ENCODE assay signal across 8 mouse cellular contexts in genomic region chr1:62717552-62718236, GRCm38 (mm10). TPM values are rescaled to one million over a fixed set of nuclear protein-coding genes. Genes with fewer than 3 reads are reported as not detected.
DNase-seq lines count a peak whose midpoint lies in the region; ATAC-seq and TF ChIP-seq lines count a peak whose summit lies in the region.

No protein-coding gene starts in this region.

- peak; percentile 42 for DNase-seq in forebrain, embryonic 10.5 days (ENCODE audit: extremely low spot score, low spot score)
- no peak for DNase-seq in forebrain, embryonic 11.5 days (ENCODE audit: low spot score)
- no peak for DNase-seq in gastrocnemius, postnatal 10 days
- no peak for DNase-seq in heart, postnatal 4 days

- no peak overlapping the region for H3K4me2 ChIP-seq in forebrain, embryonic 11.5 days (ENCODE audit: low read depth, low read length, severe bottlenecking)
- H3K4me2 ChIP-seq in forebrain, embryonic 15.5 days (replicated peaks), result peak overlapping the region; percentile 22; the same call in 1 of the 2 replicates
- H3K4me2 ChIP-seq in limb, embryonic 13.5 days (replicated peaks), result peak overlapping the region; percentile 34; the same call in 1 of the 2 replicates

- no peak overlapping the region for H3K9ac ChIP-seq in forebrain, embryonic 11.5 days (ENCODE audit: low read length)
- no peak overlapping the region for H3K9ac ChIP-seq in ES-Bruce4 (ENCODE audit: low read depth, poor library complexity, severe bottlenecking)
- peak overlapping the region; percentile 8; the same call in 1 of the 2 replicates for H3K9ac ChIP-seq in forebrain, embryonic 15.5 days (replicated peaks)
- H3K9ac ChIP-seq in limb, embryonic 13.5 days, result no peak overlapping the region

- 45% methylated on average over 13 of the region's 13 CpGs for WGBS in forebrain, embryonic 10.5 days
- 42% methylated on average over 13 of the region's 13 CpGs for WGBS in forebrain, embryonic 11.5 days
- 40% methylated on average over 13 of the region's 13 CpGs for WGBS in forebrain, embryonic 15.5 days
- WGBS in limb, embryonic 13.5 days, result 53% methylated on average over 13 of the region's 13 CpGs

- H3K27me3 ChIP-seq in forebrain, embryonic 10.5 days (ENCODE audit: poor library complexity, severe bottlenecking), result peaks cover 49% of the 10 kb centered on the region
- H3K27me3 ChIP-seq in forebrain, embryonic 11.5 days (ENCODE audit: control insufficient read depth, insufficient read depth, low read length), result no peaks in the 10 kb centered on the region; the same call in 1 of the 2 replicates
- no peaks in the 10 kb centered on the region for H3K27me3 ChIP-seq in ES-Bruce4 (ENCODE audit: control insufficient read depth, insufficient read depth, low read length, poor library complexity, severe bottlenecking)
- H3K27me3 ChIP-seq in forebrain, embryonic 15.5 days, result no peaks in the 10 kb centered on the region
- no peaks in the 10 kb centered on the region for H3K27me3 ChIP-seq in limb, embryonic 13.5 days

- H3K4me1 ChIP-seq in forebrain, embryonic 10.5 days, result peaks cover 54% of the 10 kb centered on the region
- H3K4me1 ChIP-seq in forebrain, embryonic 11.5 days (replicated peaks; ENCODE audit: control insufficient read depth, insufficient read depth, low read length), result peaks cover 13% of the 10 kb centered on the region
- peaks cover 4% of the 10 kb centered on the region for H3K4me1 ChIP-seq in ES-Bruce4 (ENCODE audit: control insufficient read depth, insufficient read depth, low read length)
- H3K4me1 ChIP-seq in forebrain, embryonic 15.5 days, result peaks cover 24% of the 10 kb centered on the region
- peaks cover 64% of the 10 kb centered on the region for H3K4me1 ChIP-seq in limb, embryonic 13.5 days

- no peak overlapping the region for H3K4me3 ChIP-seq in forebrain, embryonic 10.5 days
- H3K4me3 ChIP-seq in forebrain, embryonic 11.5 days (ENCODE audit: low read depth, low read length), result no peak overlapping the region
- no peak overlapping the region for H3K4me3 ChIP-seq in ES-Bruce4 (ENCODE audit: low read depth, low read length)
- no peak overlapping the region for H3K4me3 ChIP-seq in forebrain, embryonic 15.5 days
- H3K4me3 ChIP-seq in limb, embryonic 13.5 days, result no peak overlapping the region

- TF ChIP-seq POLR2A in ES-Bruce4 (IDR thresholded peaks at IDR 0.05; ENCODE audit: insufficient read depth, low read length), result no peak

- peaks cover 3% of the 10 kb centered on the region; the same call in 1 of the 2 replicates for H3K36me3 ChIP-seq in forebrain, embryonic 10.5 days (replicated peaks)
- no peaks in the 10 kb centered on the region for H3K36me3 ChIP-seq in forebrain, embryonic 11.5 days (ENCODE audit: control insufficient read depth, insufficient read depth, low read length)
- H3K36me3 ChIP-seq in ES-Bruce4 (ENCODE audit: control insufficient read depth, insufficient read depth, low read length, poor library complexity, severe bottlenecking), result no peaks in the 10 kb centered on the region
- no peaks in the 10 kb centered on the region for H3K36me3 ChIP-seq in forebrain, embryonic 15.5 days
- peaks cover 30% of the 10 kb centered on the region for H3K36me3 ChIP-seq in limb, embryonic 13.5 days

- TF ChIP-seq CTCF in ES-Bruce4 (IDR thresholded peaks at IDR 0.05; ENCODE audit: low read depth, low read length), result peak; percentile 55

- H3K27ac ChIP-seq in forebrain, embryonic 10.5 days, result peak overlapping the region; percentile 62; the same call in 1 of the 2 replicates
- no peak overlapping the region for H3K27ac ChIP-seq in forebrain, embryonic 11.5 days (ENCODE audit: low read depth, low read length)
- no peak overlapping the region for H3K27ac ChIP-seq in ES-Bruce4 (ENCODE audit: insufficient read depth, low read length)
- H3K27ac ChIP-seq in forebrain, embryonic 15.5 days (replicated peaks), result peak overlapping the region; percentile 49
- H3K27ac ChIP-seq in limb, embryonic 13.5 days, result no peak overlapping the region

- ATAC-seq in forebrain, embryonic 11.5 days (replicated peaks; ENCODE audit: low FRiP score), result no peak
- ATAC-seq in forebrain, embryonic 15.5 days (replicated peaks), result peak; percentile 82
- ATAC-seq in limb, embryonic 13.5 days (ENCODE audit: low FRiP score, low read depth), result no peak
- no peak for ATAC-seq in erythroblast, adult 5-6 weeks (replicated peaks; ENCODE audit: low FRiP score, poor library complexity, severe bottlenecking)

- no peaks in the 10 kb centered on the region for H3K9me3 ChIP-seq in forebrain, embryonic 10.5 days
- no peaks in the 10 kb centered on the region for H3K9me3 ChIP-seq in forebrain, embryonic 11.5 days (ENCODE audit: control insufficient read depth, low read length)
- H3K9me3 ChIP-seq in ES-Bruce4 (replicated peaks; ENCODE audit: control insufficient read depth, insufficient read depth, low read length, poor library complexity, severe bottlenecking), result no peaks in the 10 kb centered on the region
- H3K9me3 ChIP-seq in forebrain, embryonic 15.5 days, result no peaks in the 10 kb centered on the region
- H3K9me3 ChIP-seq in limb, embryonic 13.5 days, result no peaks in the 10 kb centered on the region

- TF ChIP-seq EP300 in ES-Bruce4 (IDR thresholded peaks at IDR 0.05; ENCODE audit: insufficient read depth, low read depth, low read length), result no peak

RNA-seq across cellular contexts. Expression of gene Nrp2, which starts 14.6 kb away (rescaled TPM):
- polyA plus RNA-seq in forebrain, embryonic 10.5 days (2016; fragmentation: Nextera tagmentation; extraction: Ambion mirVana), result 9.6 and 10.5 TPM in 2 replicates
- polyA plus RNA-seq in forebrain, embryonic 11.5 days (2014; fragmentation: Nextera tagmentation; extraction: Ambion mirVana), result 20.7 and 21.1 TPM in 2 replicates
- 31.2 and 32.2 TPM in 2 replicates for polyA plus RNA-seq in ES-Bruce4 (2011; ENCODE audit: insufficient read depth, insufficient read length, low read depth, missing spikeins)
- polyA plus RNA-seq in forebrain, embryonic 15.5 days (2015; fragmentation: Nextera tagmentation; extraction: Ambion mirVana), result 30.8 and 34.7 TPM in 2 replicates
- polyA plus RNA-seq in limb, embryonic 13.5 days (2015; fragmentation: Nextera tagmentation; extraction: Ambion mirVana), result 39.6 and 40.4 TPM in 2 replicates
- total RNA-seq in erythroblast, adult 5-6 weeks (2015; ENCODE audit: low replicate concordance), result 0.42 and 0.96 TPM in 2 replicates
- total RNA-seq in erythroblast, adult 5-6 weeks (2017; ENCODE audit: low replicate concordance), result 0.43 and 0.56 TPM in 2 replicates
- total RNA-seq in gastrocnemius, postnatal 10 days (2021), result 10 to 100 TPM; 16.1 to 30.9 TPM
- total RNA-seq in heart, postnatal 4 days (2021), result 10 to 100 TPM; 44.7 to 50.9 TPM

Comparison
In these comparisons a context has a peak if more than half of its experiments do, and no peak if none do; other contexts are left out.
1. H3K27ac ChIP-seq: peak in forebrain, embryonic 10.5 days (single experiment) and forebrain, embryonic 15.5 days (single experiment); none in forebrain, embryonic 11.5 days (single experiment), ES-Bruce4 (single experiment) and limb, embryonic 13.5 days (single experiment).